Mouse (Mus musculus): ENCODE measurements around the gene Zc3h4. TPM values are rescaled to one million over a fixed set of nuclear protein-coding genes. Genes with fewer than 3 reads are reported as not detected.

Gene Zc3h4
- 29.8 TPM for polyA plus RNA-seq (2012; fragmentation: generic; extraction: Trizol)
- long read RNA-seq, experiment 1, partial matches to known transcripts: 0 of 1 reads
- long read RNA-seq, experiment 1, other reads (novel, unspliced or antisense): 1 of 1 reads
- long read RNA-seq, experiment 2, full-length matches to known transcripts: 1 of 16 reads
- long read RNA-seq, experiment 2, partial matches to known transcripts: 15 of 16 reads
- long read RNA-seq, experiment 2, other reads (novel, unspliced or antisense): 0 of 16 reads

DNA sequence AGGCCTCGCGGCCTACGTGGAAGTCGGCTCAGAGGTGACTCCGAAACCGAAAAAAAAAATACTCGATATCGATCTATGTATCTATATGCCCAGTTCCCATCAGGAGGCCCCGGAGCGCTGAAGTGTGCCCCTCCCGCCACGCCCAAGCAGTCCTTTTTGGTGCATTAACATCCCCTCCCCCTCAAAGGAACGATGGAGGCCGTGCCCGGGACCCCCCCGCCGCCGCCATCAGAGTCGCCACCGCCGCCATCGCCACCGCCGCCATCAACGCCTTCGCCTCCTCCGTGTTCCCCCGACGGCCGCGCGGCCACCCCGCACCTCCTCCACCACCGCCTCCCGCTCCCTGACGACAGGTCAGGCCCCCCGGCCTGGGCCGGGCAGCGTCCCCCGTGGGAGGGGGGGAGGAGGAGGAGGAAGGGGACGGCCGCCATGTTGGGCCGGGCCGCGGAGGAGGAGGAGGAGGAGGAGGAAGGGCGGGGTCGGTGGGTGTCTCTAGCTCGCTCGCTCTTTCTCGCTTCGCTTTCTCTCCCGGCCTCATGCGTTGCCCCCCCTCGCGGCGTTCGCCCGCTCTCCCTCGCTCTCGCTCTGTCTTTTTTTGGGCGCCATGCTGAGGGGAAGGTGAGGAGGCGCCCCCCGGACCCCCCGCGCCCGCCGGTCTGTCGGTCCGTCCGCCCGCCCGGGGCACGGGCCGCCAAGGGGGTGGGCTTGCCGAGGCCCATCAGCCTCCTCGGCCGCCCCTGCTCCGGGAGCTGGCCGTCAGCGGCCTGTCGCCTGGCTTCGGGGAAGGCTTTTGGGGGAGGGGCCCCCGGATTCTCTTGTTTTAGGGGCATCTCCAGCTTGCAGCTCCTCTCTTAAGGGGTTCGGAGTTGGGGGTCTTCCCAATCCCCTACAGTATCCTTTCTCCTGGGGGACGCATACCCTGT is at the start of gene Zc3h4:
Zc3h4 (plus strand) TSS at position 222 of the 923 bp plus-strand sequence.
- peaks cover 14% of the 10 kb centered on the region for H3K36me3 ChIP-seq (ENCODE audit: control insufficient read depth, insufficient read depth)
- H3K79me3 ChIP-seq (ENCODE audit: low read depth): peaks cover 32% of the 10 kb centered on the region
- TF ChIP-seq FOSL1 (IDR thresholded peaks at IDR 0.05; ENCODE audit: insufficient read depth, low read length, poor library complexity, severe bottlenecking) (no peak), MAX (IDR thresholded peaks at IDR 0.05) (no peak), CTCF (IDR thresholded peaks at IDR 0.05; ENCODE audit: control insufficient read depth, insufficient read depth, insufficient read length) (no peak), CEBPB (IDR thresholded peaks at IDR 0.05; ENCODE audit: low read depth) (no peak), USF1 (IDR thresholded peaks at IDR 0.05; ENCODE audit: low read depth) (no peak), MYOD1 (IDR thresholded peaks at IDR 0.05; ENCODE audit: control insufficient read depth, insufficient read length, low read depth) (no peak), MYOG (IDR thresholded peaks at IDR 0.05; ENCODE audit: control insufficient read depth, extremely low read depth, insufficient read length) (no peak)
- no peaks in the 10 kb centered on the region for H3K27me3 ChIP-seq (ENCODE audit: control insufficient read depth, insufficient read depth, insufficient read length)
- H3K4me3 ChIP-seq (ENCODE audit: insufficient read depth, poor library complexity, severe bottlenecking): peak within 1 kb of the TSS; percentile 85
- H3ac ChIP-seq (ENCODE audit: control insufficient read depth, insufficient read length, low read depth): peak within 1 kb of the TSS; percentile 96
- H3K79me2 ChIP-seq (ENCODE audit: control insufficient read depth, insufficient read depth): peaks cover 47% of the 10 kb centered on the region

DNA sequence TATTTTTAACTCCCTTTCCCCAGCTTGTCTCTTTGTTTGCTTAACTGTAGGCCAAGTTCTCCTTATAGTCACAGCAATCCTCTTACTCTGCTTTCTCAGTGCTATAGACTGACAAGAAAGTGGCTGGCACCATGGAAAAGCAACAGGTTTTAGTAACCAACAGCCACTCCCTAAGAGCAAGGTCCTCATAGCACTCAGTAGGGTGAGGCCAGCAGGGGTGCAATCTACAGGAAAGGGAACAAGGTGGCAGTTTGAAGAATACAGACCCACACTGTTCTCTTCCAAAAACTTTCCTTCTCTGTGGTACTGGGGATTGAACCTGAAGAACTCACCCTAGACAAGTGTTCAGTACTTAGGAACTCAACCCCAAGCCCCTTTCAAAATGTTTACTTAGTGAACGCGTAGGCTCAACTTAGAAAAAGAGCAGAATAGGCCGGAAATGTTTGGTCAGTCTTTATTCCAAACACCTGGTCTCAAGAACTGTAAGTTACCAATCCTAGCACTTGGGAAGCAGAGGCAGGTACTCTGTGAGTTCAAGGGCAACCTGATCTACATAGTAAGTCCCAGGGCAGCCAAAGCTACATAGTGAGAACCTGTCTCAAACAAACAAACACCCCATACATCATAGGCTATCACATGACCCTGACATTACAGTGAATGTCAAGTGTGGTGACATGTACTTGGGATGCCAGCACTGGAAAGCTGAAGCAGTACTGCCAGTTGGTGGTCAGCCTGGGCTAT is 44.7 kb upstream of the Zc3h4 start:
- Histone ChIP-seq H3ac (ENCODE audit: control insufficient read depth, insufficient read length, low read depth) (no peak overlapping the region), H3K79me2 (ENCODE audit: control insufficient read depth, insufficient read depth) (peaks cover 25% of the 10 kb centered on the region), H3K4me3 (ENCODE audit: insufficient read depth, poor library complexity, severe bottlenecking) (no peak overlapping the region), H3K36me3 (ENCODE audit: control insufficient read depth, insufficient read depth) (peaks cover 71% of the 10 kb centered on the region), H3K79me3 (ENCODE audit: low read depth) (peaks cover 6% of the 10 kb centered on the region), H3K27me3 (ENCODE audit: control insufficient read depth, insufficient read depth, insufficient read length) (no peaks in the 10 kb centered on the region)
- TF ChIP-seq USF1 (IDR thresholded peaks at IDR 0.05; ENCODE audit: low read depth) (no peak), MYOG (IDR thresholded peaks at IDR 0.05; ENCODE audit: control insufficient read depth, extremely low read depth, insufficient read length) (no peak), CTCF (IDR thresholded peaks at IDR 0.05; ENCODE audit: control insufficient read depth, insufficient read depth, insufficient read length) (no peak), MAX (IDR thresholded peaks at IDR 0.05) (no peak), FOSL1 (IDR thresholded peaks at IDR 0.05; ENCODE audit: insufficient read depth, low read length, poor library complexity, severe bottlenecking) (no peak), MYOD1 (IDR thresholded peaks at IDR 0.05; ENCODE audit: control insufficient read depth, insufficient read length, low read depth) (no peak)

DNA sequence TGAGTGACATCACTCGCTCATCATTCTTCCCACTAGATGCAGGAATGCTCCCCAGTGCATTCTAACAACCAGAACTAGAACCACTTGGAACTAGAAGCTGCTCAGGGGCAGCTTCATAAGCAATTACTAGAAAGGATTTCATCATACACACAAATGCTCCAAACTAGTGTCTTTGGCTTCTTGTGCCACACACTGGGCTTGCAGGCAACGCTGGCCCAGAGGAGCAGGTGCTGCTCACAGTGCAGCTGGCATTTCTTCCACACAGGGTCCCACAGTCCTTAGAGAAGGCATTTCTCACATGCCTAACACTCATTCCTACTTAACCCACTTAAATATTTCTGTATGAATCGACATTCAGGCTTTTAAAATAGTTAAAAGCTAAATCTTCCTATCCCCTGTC is 43.1 kb upstream of the Zc3h4 start:
- H3K36me3 ChIP-seq (ENCODE audit: control insufficient read depth, insufficient read depth): peaks cover 70% of the 10 kb centered on the region
- H3ac ChIP-seq (ENCODE audit: control insufficient read depth, insufficient read length, low read depth): no peak overlapping the region
- no peak overlapping the region for H3K4me3 ChIP-seq (ENCODE audit: insufficient read depth, poor library complexity, severe bottlenecking)
- no peak for TF ChIP-seq MYOG (IDR thresholded peaks at IDR 0.05; ENCODE audit: control insufficient read depth, extremely low read depth, insufficient read length)
- no peak for TF ChIP-seq FOSL1 (IDR thresholded peaks at IDR 0.05; ENCODE audit: insufficient read depth, low read length, poor library complexity, severe bottlenecking)
- no peak for TF ChIP-seq CEBPB (IDR thresholded peaks at IDR 0.05; ENCODE audit: low read depth)
- no peak for TF ChIP-seq USF1 (IDR thresholded peaks at IDR 0.05; ENCODE audit: low read depth)
- TF ChIP-seq MYOD1 (IDR thresholded peaks at IDR 0.05; ENCODE audit: control insufficient read depth, insufficient read length, low read depth): no peak
- TF ChIP-seq CTCF (IDR thresholded peaks at IDR 0.05; ENCODE audit: control insufficient read depth, insufficient read depth, insufficient read length): no peak
- no peak for TF ChIP-seq MAX (IDR thresholded peaks at IDR 0.05)
- no peaks in the 10 kb centered on the region for H3K27me3 ChIP-seq (ENCODE audit: control insufficient read depth, insufficient read depth, insufficient read length)
- peaks cover 40% of the 10 kb centered on the region for H3K79me2 ChIP-seq (ENCODE audit: control insufficient read depth, insufficient read depth)
- H3K79me3 ChIP-seq (ENCODE audit: low read depth): peaks cover 17% of the 10 kb centered on the region

DNA sequence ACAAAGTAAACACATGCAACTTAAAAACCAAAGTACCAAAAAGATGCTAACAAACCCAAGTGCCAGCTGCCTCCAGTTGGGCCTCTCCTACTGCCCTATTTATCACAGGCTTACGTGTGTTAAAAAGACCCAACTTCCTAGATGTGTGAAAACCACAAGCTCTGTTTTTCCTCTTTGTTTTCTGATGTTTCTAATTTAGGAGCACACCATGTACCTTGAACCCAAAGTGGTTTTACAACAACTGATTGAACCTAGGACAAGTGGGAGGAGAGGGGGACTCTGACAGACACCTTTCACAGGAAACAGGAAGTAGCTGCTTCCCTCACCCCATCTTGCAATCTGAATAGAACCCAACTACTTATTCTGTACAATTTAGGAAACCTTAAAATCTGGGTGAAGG is 36.4 kb upstream of the Zc3h4 start:
- Histone ChIP-seq H3K79me3 (ENCODE audit: low read depth) (peaks cover 30% of the 10 kb centered on the region), H3ac (ENCODE audit: control insufficient read depth, insufficient read length, low read depth) (no peak overlapping the region), H3K4me3 (ENCODE audit: insufficient read depth, poor library complexity, severe bottlenecking) (no peak overlapping the region), H3K36me3 (ENCODE audit: control insufficient read depth, insufficient read depth) (peaks cover 88% of the 10 kb centered on the region), H3K79me2 (ENCODE audit: control insufficient read depth, insufficient read depth) (peaks cover 86% of the 10 kb centered on the region), H3K27me3 (ENCODE audit: control insufficient read depth, insufficient read depth, insufficient read length) (no peaks in the 10 kb centered on the region)
- TF ChIP-seq CTCF (IDR thresholded peaks at IDR 0.05; ENCODE audit: control insufficient read depth, insufficient read depth, insufficient read length): no peak
- no peak for TF ChIP-seq MYOD1 (IDR thresholded peaks at IDR 0.05; ENCODE audit: control insufficient read depth, insufficient read length, low read depth)
- TF ChIP-seq FOSL1 (IDR thresholded peaks at IDR 0.05; ENCODE audit: insufficient read depth, low read length, poor library complexity, severe bottlenecking): no peak
- TF ChIP-seq USF1 (IDR thresholded peaks at IDR 0.05; ENCODE audit: low read depth): no peak
- TF ChIP-seq MYOG (IDR thresholded peaks at IDR 0.05; ENCODE audit: control insufficient read depth, extremely low read depth, insufficient read length): no peak
- TF ChIP-seq CEBPB (IDR thresholded peaks at IDR 0.05; ENCODE audit: low read depth): no peak
- TF ChIP-seq MAX (IDR thresholded peaks at IDR 0.05): no peak

DNA sequence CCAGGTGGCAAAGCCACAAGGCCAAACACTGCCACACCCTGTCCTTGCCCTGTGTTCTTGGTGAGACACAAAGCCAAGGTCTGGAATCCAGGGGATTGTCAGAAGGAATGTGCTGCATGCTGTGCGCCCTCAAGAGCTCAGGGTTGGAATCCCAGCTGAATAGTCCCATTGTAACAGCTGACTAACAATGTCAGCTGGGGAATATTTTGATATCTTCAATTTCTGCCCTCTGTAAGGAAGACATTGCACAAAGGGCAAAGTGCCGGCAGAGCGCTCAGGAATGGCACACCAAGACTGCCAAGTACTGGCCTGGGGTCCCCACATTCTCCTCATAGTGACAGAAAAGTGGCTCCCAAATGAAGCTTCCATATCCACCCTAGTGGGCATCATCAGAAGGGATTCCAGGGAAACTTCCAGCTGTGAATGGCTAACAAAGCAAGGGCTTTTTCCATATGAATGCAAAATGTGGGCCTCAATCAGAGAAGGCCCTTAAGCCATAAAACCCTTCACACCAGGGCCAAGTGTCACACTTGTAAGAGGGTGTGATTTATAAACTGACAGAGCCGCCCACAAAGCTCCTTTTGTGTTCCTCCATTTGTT is 35.7 kb upstream of the Zc3h4 start:
- Histone ChIP-seq H3K79me3 (ENCODE audit: low read depth) (peaks cover 34% of the 10 kb centered on the region), H3K36me3 (ENCODE audit: control insufficient read depth, insufficient read depth) (peaks cover 89% of the 10 kb centered on the region), H3ac (ENCODE audit: control insufficient read depth, insufficient read length, low read depth) (no peak overlapping the region), H3K79me2 (ENCODE audit: control insufficient read depth, insufficient read depth) (peaks cover 86% of the 10 kb centered on the region), H3K27me3 (ENCODE audit: control insufficient read depth, insufficient read depth, insufficient read length) (no peaks in the 10 kb centered on the region), H3K4me3 (ENCODE audit: insufficient read depth, poor library complexity, severe bottlenecking) (no peak overlapping the region)
- TF ChIP-seq CTCF (IDR thresholded peaks at IDR 0.05; ENCODE audit: control insufficient read depth, insufficient read depth, insufficient read length) (no peak), MYOD1 (IDR thresholded peaks at IDR 0.05; ENCODE audit: control insufficient read depth, insufficient read length, low read depth) (no peak), MYOG (IDR thresholded peaks at IDR 0.05; ENCODE audit: control insufficient read depth, extremely low read depth, insufficient read length) (no peak), FOSL1 (IDR thresholded peaks at IDR 0.05; ENCODE audit: insufficient read depth, low read length, poor library complexity, severe bottlenecking) (no peak), USF1 (IDR thresholded peaks at IDR 0.05; ENCODE audit: low read depth) (no peak), CEBPB (IDR thresholded peaks at IDR 0.05; ENCODE audit: low read depth) (no peak), MAX (IDR thresholded peaks at IDR 0.05) (no peak)
